Mouse (Mus musculus): ENCODE measurements around the gene Vmn1r72. TPM values are rescaled to one million over a fixed set of nuclear protein-coding genes. Genes with fewer than 3 reads are reported as not detected.
"Not testable (repeated sequence)": the region's sequence is repeated elsewhere in the genome, so short reads cannot be mapped to it uniquely, and the experiment has no call there.

Gene Vmn1r72
- polyA plus RNA-seq (2015; fragmentation: Nextera tagmentation; extraction: Ambion mirVana) = not detected in 2 replicates

DNA sequence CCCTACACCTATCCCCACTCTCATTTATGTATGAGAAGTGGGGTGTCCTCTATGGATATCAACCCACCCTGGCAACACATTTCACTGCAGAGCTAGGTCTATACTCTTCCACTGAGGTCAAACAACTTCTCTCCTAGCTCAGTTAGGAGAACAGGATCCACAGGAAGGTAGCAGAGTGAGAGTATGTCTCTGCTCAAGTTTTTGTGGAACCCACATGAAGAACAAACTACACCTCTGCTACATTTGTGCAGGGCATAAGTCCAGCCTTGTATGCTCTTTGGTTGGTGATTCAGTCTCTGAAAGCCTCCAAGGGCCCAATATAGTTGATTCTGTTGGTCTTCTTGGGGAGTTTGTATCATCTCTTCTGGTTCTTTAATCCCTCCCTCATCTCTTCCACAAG is at the start of gene Vmn1r72:
Vmn1r72 (minus strand) TSS at position 101 of the 400 bp plus-strand sequence.
- not testable (repeated sequence) for H3K27me3 ChIP-seq; ATAC-seq (ENCODE audit: low read depth); H3K9ac ChIP-seq; H3K36me3 ChIP-seq; DNase-seq; H3K4me2 ChIP-seq; H3K9me3 ChIP-seq (replicated peaks); H3K4me1 ChIP-seq (replicated peaks); H3K27ac ChIP-seq; H3K4me3 ChIP-seq (replicated peaks)

DNA sequence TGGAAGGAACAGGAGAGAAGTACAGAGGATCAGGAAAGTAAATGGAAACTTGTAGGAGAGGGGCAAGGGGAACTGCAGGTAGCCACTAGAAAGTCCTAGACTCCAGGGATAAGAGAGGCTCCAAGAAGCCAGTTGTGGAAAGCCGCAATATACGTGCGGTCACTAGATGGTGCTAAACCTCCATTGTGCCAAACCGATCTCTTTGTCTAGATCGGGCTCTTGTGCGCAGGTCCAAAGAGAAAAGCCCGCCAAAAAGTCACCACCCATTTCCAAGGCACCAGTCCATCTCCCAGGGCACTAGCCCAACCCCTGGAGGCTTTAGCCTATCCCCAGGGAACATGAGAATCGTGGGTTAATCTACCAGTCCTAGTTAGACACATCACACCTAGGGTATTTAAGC is 62.9 kb downstream of the Vmn1r72 start:
- not testable (repeated sequence) for H3K4me1 ChIP-seq (replicated peaks); H3K27me3 ChIP-seq; ATAC-seq (ENCODE audit: low read depth); H3K27ac ChIP-seq; H3K4me3 ChIP-seq (replicated peaks); H3K9ac ChIP-seq; H3K9me3 ChIP-seq (replicated peaks); H3K36me3 ChIP-seq; DNase-seq; H3K4me2 ChIP-seq
- 6% methylated on average over 8 of the region's 8 CpGs for WGBS (ENCODE audit: insufficient replicate concordance)

Other genes starting within 250 kb of the Vmn1r72 start
- not detected in 2 replicates for gene Zscan4-ps2, start 165.8 kb downstream of the Vmn1r72 start, polyA plus RNA-seq (2015; fragmentation: Nextera tagmentation; extraction: Ambion mirVana)
- not detected in 2 replicates for gene Zscan4-ps3, start 70.8 kb downstream of the Vmn1r72 start, polyA plus RNA-seq (2015; fragmentation: Nextera tagmentation; extraction: Ambion mirVana)
- gene Vmn1r73, start 50.1 kb upstream of the Vmn1r72 start, polyA plus RNA-seq (2015; fragmentation: Nextera tagmentation; extraction: Ambion mirVana) = not detected in 2 replicates
- not detected in 2 replicates for gene Vmn1r74, start 153.8 kb upstream of the Vmn1r72 start, polyA plus RNA-seq (2015; fragmentation: Nextera tagmentation; extraction: Ambion mirVana)
- not detected in 2 replicates for gene Vmn1r75, start 194.5 kb upstream of the Vmn1r72 start, polyA plus RNA-seq (2015; fragmentation: Nextera tagmentation; extraction: Ambion mirVana)